Mouse (Mus musculus) liver, adult 2 months (tissue): ENCODE measurements around the gene Ifit3. TPM values are rescaled to one million over a fixed set of nuclear protein-coding genes. Genes with fewer than 3 reads are reported as not detected.
"Not testable (repeated sequence)": the region's sequence is repeated elsewhere in the genome, so short reads cannot be mapped to it uniquely, and the experiment has no call there.

Experiments used
- DNase-seq: peaks from one replicate; pipeline ENCODE4 v3.0.0-alpha.2; 2011; ENCODE audit warnings: low read depth, low spot score; ENCODE audit errors: extremely low read depth
- H3K27ac ChIP-seq: fragments of 200-500 bp; replicated peaks from 2 replicates; pipeline ENCODE4 v1.5.1; 2012; ENCODE audit warnings: low read depth, mild to moderate bottlenecking, control low read depth, inconsistent platforms, low read length; ENCODE audit not compliant: insufficient read depth
- H3K27me3 ChIP-seq: fragments of 200-500 bp; 2 replicates; pipeline ENCODE4 v1.6.1; 2012; ENCODE audit warnings: mild to moderate bottlenecking, moderate library complexity, low read length, inconsistent platforms; ENCODE audit not compliant: control insufficient read depth, insufficient read depth
- H3K36me3 ChIP-seq: fragments of 200-500 bp; 2 replicates; pipeline ENCODE4 v1.6.1; 2012; ENCODE audit warnings: low read length, inconsistent platforms; ENCODE audit not compliant: control insufficient read depth, insufficient read depth
- H3K4me1 ChIP-seq: fragments of 200-500 bp; 2 replicates; pipeline ENCODE4 v1.6.1; 2011; ENCODE audit warnings: low read length; ENCODE audit not compliant: control insufficient read depth, insufficient read depth
- H3K4me3 ChIP-seq: fragments of 200-500 bp; 2 replicates; pipeline ENCODE4 v1.5.1; 2011; ENCODE audit warnings: low read depth, mild to moderate bottlenecking, control low read depth, low read length, moderate library complexity; ENCODE audit not compliant: insufficient read depth
- H3K79me2 ChIP-seq: fragments of 200-500 bp; 2 replicates; pipeline ENCODE4 v1.6.1; 2012; ENCODE audit warnings: inconsistent platforms, mild to moderate bottlenecking, low read length, moderate library complexity; ENCODE audit not compliant: control insufficient read depth, insufficient read depth
- H3K9ac ChIP-seq: fragments of 200-500 bp; 2 replicates; pipeline ENCODE4 v1.6.1; 2012; ENCODE audit warnings: low read depth, mild to moderate bottlenecking, control low read depth, inconsistent platforms, low read length
- CTCF ChIP-seq: fragments of 200-500 bp; IDR thresholded peaks from 2 replicates; pipeline ENCODE4 v1.5.1; 2011; ENCODE audit warnings: low read depth, low read length, control low read depth
- POLR2A ChIP-seq: fragments of 200-500 bp; IDR thresholded peaks from 2 replicates; pipeline ENCODE4 v1.6.1; 2011; ENCODE audit warnings: low read length, control low read depth; ENCODE audit not compliant: insufficient read depth; ENCODE audit errors: extremely low read depth
- WGBS: fragments of 180-500 bp; shearing (Covaris S2); methylation state at CpG from one replicate; pipeline ENCODE4 v1.1.7; 2018; 5-methylcytosine and 5-hydroxymethylcytosine counted together
- polyA plus RNA-seq: library from polyadenylated mRNA; depleted of rRNA; stranded (reverse); fragments of >200 nt; gene quantifications from 2 replicates; pipeline ENCODE4 v1.2.3, GENCODE M21; 2012
- total RNA-seq: library from RNA; depleted of rRNA; stranded (reverse); fragments of >200 nt; gene quantifications from 2 replicates; pipeline ENCODE4 v1.2.3, GENCODE M21; 2014

The Ifit3 gene
- total and polyA plus RNA-seq, 2 experiments: 5.8 to 39.2 TPM

- no peak for DNase-seq
Observed at GRCm38 (mm10) chr19:34596811-34597210, 13.5 kb downstream of the Ifit3 start.

DNA sequence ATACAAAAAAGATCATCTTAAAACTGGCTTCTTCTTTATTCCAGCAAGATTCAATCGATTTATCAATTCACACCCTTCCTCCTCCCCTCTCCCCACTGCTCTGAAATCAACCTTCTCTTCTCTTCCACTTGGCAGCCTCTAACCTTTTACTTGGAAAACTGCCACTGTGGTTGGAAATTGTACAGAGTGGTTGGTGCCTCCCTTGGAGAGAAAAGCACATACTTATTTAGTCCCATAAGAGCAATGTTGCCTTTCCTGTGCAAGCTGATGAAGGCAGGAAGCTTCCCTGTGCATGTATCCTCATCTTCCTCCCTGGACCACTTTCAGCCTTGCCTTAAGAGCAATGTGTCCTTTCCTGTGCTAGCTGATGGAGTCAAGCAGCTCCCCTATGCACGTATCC lies 15.0 kb downstream of the Ifit3 start:
- H3K4me3 ChIP-seq: no peak overlapping the region
- no peak for TF ChIP-seq CTCF
- no peak overlapping the region for H3K27ac ChIP-seq
- peak; percentile 66 for DNase-seq
- WGBS: 53% methylated on average over 2 of the region's 2 CpGs
- no peaks in the 10 kb centered on the region for H3K36me3 ChIP-seq
- H3K4me1 ChIP-seq: no peaks in the 10 kb centered on the region; the same call in 1 of the 2 replicates
- no peak overlapping the region for H3K9ac ChIP-seq
- no peaks in the 10 kb centered on the region for H3K79me2 ChIP-seq
- no peaks in the 10 kb centered on the region for H3K27me3 ChIP-seq

More at GRCm38 (mm10) chr19:34596811-34597210, 13.5 kb downstream of the Ifit3 start:
- no peaks in the 10 kb centered on the region; the same call in 1 of the 2 replicates for H3K4me1 ChIP-seq
- no peak overlapping the region for H3K27ac ChIP-seq
- TF ChIP-seq POLR2A: no peak
- no peak for TF ChIP-seq CTCF
- H3K9ac ChIP-seq: no peak overlapping the region
- no peaks in the 10 kb centered on the region for H3K36me3 ChIP-seq
- no peak overlapping the region for H3K4me3 ChIP-seq
- no peaks in the 10 kb centered on the region for H3K27me3 ChIP-seq
- no peaks in the 10 kb centered on the region for H3K79me2 ChIP-seq

DNA sequence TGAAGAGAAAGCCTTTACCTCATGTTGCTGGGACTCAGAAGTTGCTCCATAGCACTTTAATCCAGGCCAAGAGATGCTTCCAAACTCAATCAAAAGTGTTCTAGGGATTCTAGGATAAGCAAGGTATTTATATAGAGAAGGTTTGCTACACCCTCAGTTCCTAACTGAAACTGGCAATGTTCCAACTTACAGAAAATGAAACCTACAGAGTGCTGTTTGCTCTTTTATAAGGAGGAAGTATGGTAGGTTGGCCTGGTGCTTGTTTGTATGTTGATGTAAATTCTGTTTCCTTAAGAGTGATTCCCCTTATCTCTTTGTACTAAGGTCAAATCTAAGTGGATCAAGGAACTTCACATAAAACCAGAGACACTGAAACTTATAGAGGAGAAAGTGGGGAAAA lies 15.9 kb downstream of the Ifit3 start:
- H3K27ac ChIP-seq, H3K4me3 ChIP-seq, H3K79me2 ChIP-seq, H3K27me3 ChIP-seq, H3K36me3 ChIP-seq, H3K9ac ChIP-seq, H3K4me1 ChIP-seq: not testable (repeated sequence)
- peak; percentile 44 for DNase-seq

GRCm38 (mm10) chr19:34601888-34602287 lies 18.6 kb downstream of the Ifit3 start, which contains the start of gene Ifit1bl1:
TSS of gene Ifit1bl1 (minus strand) at chr19:34601956.
- 79% methylated on average over 1 of the region's 1 CpGs for WGBS
- not testable (repeated sequence) for H3K9ac ChIP-seq, H3K36me3 ChIP-seq, H3K79me2 ChIP-seq, H3K27ac ChIP-seq, H3K4me1 ChIP-seq, H3K4me3 ChIP-seq, H3K27me3 ChIP-seq
- peak; percentile 46 for DNase-seq

DNA sequence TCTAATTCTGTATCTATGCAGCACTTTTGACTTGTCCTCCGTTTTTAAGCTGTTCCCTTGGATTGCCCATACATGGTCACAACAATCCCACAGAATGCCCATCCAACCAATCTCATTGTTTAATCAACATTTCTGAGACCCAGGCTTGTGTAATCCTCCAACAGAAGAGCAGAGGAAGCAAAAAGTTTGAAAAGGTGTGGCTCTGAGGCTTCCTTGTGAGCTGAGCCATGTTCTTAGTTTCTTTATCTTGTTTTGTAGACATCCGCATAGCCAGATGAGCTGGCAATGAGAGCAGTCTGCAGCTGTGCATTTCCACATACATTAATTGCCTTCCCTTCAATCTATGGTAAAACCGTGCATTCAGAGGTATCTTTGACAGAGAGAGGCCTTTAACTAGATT lies 22.1 kb downstream of the Ifit3 start:
- 93% methylated on average over 3 of the region's 3 CpGs for WGBS
- H3K27ac ChIP-seq: no peak overlapping the region
- no peaks in the 10 kb centered on the region for H3K36me3 ChIP-seq
- no peaks in the 10 kb centered on the region for H3K27me3 ChIP-seq
- H3K9ac ChIP-seq: no peak overlapping the region
- no peak for DNase-seq
- no peak overlapping the region for H3K4me3 ChIP-seq
- no peaks in the 10 kb centered on the region for H3K79me2 ChIP-seq
- TF ChIP-seq POLR2A (no peak), CTCF (no peak)
- peaks cover 2% of the 10 kb centered on the region; the same call in 1 of the 2 replicates for H3K4me1 ChIP-seq

DNA sequence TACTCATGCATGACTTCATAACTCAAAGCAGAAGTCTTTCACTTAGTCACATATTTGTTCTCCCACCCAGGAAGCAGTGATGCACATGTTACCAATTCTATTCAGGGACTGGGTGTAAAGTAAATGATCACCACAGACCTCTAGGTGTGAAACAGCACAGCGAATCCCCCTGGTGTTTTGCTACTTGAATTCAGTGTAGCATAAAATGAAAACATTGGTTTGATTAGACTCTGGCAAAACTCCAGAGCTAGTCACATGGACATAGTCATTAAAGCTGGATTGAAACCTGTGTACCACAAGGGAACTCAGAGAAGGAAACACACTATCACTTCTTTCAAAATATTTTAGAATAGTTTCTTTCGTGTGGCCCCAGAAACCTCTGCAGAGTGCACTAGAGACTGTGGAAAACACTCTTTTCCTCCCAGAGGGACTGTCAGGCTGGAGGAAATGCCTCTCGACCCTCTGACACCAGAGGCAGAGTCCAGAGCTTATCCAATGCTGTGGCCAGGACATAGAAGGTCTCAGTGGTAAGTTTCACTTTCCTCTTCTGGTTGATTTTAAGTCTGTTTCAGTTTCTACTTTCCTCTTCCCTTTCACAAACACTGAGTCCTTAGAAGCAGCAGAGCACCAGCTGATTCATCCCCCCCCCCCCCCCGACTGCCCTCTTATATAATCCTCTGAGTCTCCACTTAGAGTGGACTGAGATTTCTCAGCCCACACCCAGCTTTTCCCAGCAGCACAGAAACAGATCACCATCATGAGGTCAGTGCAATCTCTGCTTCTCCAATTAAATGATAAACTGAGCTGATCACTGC lies 24.1 kb downstream of the Ifit3 start, which contains the start of gene Ifit3b:
Ifit3b (plus strand) TSS at position 734 of the 815 bp plus-strand sequence.
- Histone ChIP-seq H3K9ac (peak within 1 kb of the TSS; percentile 84), H3K27ac (peak within 1 kb of the TSS; percentile 91), H3K4me3 (peak within 1 kb of the TSS; percentile 1; the same call in 1 of the 2 replicates)
- H3K27me3 ChIP-seq, H3K4me1 ChIP-seq, H3K79me2 ChIP-seq, H3K36me3 ChIP-seq: not testable (repeated sequence)
- 36% methylated on average over 4 of the region's 4 CpGs for whole genome bisulfite sequencing
- DNase-seq: peak; percentile 22

DNA sequence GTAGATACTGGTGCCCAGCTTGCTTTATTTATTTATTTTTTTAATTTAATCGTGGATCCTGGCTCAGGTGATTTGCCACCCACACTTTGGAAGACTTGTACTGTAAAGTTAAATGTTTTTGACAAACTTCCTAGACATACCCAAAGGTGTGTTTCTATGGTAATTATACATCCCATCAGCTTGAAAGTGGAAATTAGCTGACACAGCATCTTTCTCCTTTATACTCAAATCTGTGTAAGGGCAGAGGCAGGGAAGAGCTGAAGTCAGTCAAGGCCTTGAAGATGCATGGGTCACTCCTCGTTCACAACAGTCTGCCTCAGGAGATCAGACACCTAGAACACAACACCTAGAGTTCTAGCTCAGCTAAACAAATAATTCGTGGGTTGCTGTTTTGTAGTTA lies 26.8 kb downstream of the Ifit3 start:
- WGBS: 84% methylated on average over 3 of the region's 3 CpGs
- not testable (repeated sequence) for H3K9ac ChIP-seq, DNase-seq, H3K27ac ChIP-seq, H3K4me1 ChIP-seq, H3K27me3 ChIP-seq, H3K36me3 ChIP-seq, H3K79me2 ChIP-seq, H3K4me3 ChIP-seq

DNA sequence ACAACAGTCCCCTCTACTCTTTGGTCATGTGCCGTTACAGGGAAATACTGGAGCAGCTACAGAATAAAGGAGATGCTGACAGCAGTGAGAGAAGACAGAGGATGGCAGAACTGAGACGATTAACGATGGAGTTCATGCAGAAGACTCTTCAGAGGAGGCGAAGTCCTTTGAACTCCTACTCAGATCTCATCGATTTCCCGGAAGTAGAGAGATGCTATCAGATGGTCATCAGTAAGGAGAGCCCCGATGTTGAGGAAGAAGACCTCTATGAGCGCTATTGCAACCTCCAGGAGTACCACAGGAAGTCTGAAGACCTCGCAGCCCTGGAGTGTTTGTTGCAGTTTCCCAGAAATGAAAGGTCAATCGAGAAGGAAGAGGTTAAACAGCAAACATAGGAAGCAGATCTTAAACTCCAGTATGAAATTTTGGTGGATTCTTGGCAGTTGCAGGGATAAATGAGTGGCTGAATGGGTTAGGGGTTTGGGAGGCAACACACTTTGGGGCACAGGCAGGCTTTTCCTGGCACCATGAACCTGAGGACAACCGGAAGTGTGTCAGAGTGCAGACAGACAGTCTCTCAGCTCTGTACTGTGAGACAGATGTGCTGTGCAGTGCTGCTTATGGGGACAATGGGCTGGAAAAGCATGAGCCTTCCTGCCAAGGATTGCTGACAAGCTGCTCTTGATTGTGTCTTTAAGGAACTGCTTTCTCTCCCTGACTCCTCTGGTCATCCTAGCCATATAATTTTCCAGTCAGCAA lies 29.1 kb downstream of the Ifit3 start:
- not testable (repeated sequence) for H3K4me3 ChIP-seq, DNase-seq, H3K4me1 ChIP-seq, H3K36me3 ChIP-seq, H3K9ac ChIP-seq, H3K27me3 ChIP-seq, H3K27ac ChIP-seq, H3K79me2 ChIP-seq
- WGBS: 79% methylated on average over 6 of the region's 11 CpGs
